Mouse (Mus musculus): ENCODE results near the gene Zbtb7b.

Gene Zbtb7b

GRCm38 (mm10) chr3:89418170-89418860 lies 23.7 kb upstream of the Zbtb7b start, which contains the start of the genes Cks1b and Shc1:
Cks1b (minus strand) TSS chr3:89418383.
Shc1 (plus strand) TSS chr3:89418443.
- DNase-seq (ENCODE audit: low spot score) = peak; percentile 86

GRCm38 (mm10) chr3:89417840-89418169 lies 23.2 kb upstream of the Zbtb7b start:
- no peak for DNase-seq (ENCODE audit: low spot score)

GRCm38 (mm10) chr3:89417131-89417530 lies 22.6 kb upstream of the Zbtb7b start:
- no peak for DNase-seq (ENCODE audit: low spot score)

- DNase-seq (ENCODE audit: low spot score) = no peak
These were observed 21.6 kb upstream of the Zbtb7b start for GRCm38 (mm10) chr3:89416158-89416557.

GRCm38 (mm10) chr3:89411490-89412393 lies 17.2 kb upstream of the Zbtb7b start, which contains the start of gene Flad1:
Flad1 (minus strand) TSS chr3:89411870.
- peak; percentile 98 for DNase-seq (ENCODE audit: low spot score)

GRCm38 (mm10) chr3:89410864-89411263 lies 16.3 kb upstream of the Zbtb7b start:
- no peak for DNase-seq (ENCODE audit: low spot score)

GRCm38 (mm10) chr3:89409701-89410100 lies 15.1 kb upstream of the Zbtb7b start:
- DNase-seq (ENCODE audit: low spot score) = no peak

GRCm38 (mm10) chr3:89408448-89408847 lies 13.9 kb upstream of the Zbtb7b start:
- DNase-seq (ENCODE audit: low spot score) = no peak

GRCm38 (mm10) chr3:89406887-89407286 lies 12.3 kb upstream of the Zbtb7b start:
- no peak for DNase-seq (ENCODE audit: low spot score)

GRCm38 (mm10) chr3:89402693-89403092 lies 8.1 kb upstream of the Zbtb7b start, which contains the start of gene Lenep:
Lenep (minus strand) TSS chr3:89402793.
- no peak for DNase-seq (ENCODE audit: low spot score)

- DNase-seq (ENCODE audit: low spot score) = no peak
These were observed 6.8 kb upstream of the Zbtb7b start for GRCm38 (mm10) chr3:89401329-89401728.

- no peak for DNase-seq (ENCODE audit: low spot score)
These were observed 2.1 kb upstream of the Zbtb7b start for GRCm38 (mm10) chr3:89396654-89397005.

GRCm38 (mm10) chr3:89395806-89396653 lies 1.5 kb upstream of the Zbtb7b start:
- peak; percentile 55 for DNase-seq (ENCODE audit: low spot score)

- DNase-seq (ENCODE audit: low spot score) = no peak
These were observed 836 bp upstream of the Zbtb7b start for GRCm38 (mm10) chr3:89395419-89395805.

- DNase-seq (ENCODE audit: low spot score) = peak; percentile 54
These were observed 299 bp upstream of the Zbtb7b start for GRCm38 (mm10) chr3:89394894-89395256.

GRCm38 (mm10) chr3:89393605-89394004 lies 971 bp downstream of the Zbtb7b start:
- DNase-seq (ENCODE audit: low spot score) = peak; percentile 93

GRCm38 (mm10) chr3:89392871-89393311 lies 1.7 kb downstream of the Zbtb7b start:
- DNase-seq (ENCODE audit: low spot score) = no peak

- no peak for DNase-seq (ENCODE audit: low spot score)
These were observed 2.7 kb downstream of the Zbtb7b start for GRCm38 (mm10) chr3:89391663-89392511.

- DNase-seq (ENCODE audit: low spot score) = no peak
These were observed 3.6 kb downstream of the Zbtb7b start for GRCm38 (mm10) chr3:89390699-89391662.

GRCm38 (mm10) chr3:89390111-89390515 lies 4.5 kb downstream of the Zbtb7b start:
- DNase-seq (ENCODE audit: low spot score) = no peak
